Mouse (Mus musculus) midbrain, embryonic 14.5 days (tissue): Measurements from ENCODE around the gene Itpr3. TPM values are rescaled to one million over a fixed set of nuclear protein-coding genes. Genes with fewer than 3 reads are reported as not detected.

Source experiments
- ATAC-seq: fragments of 200-750 bp; cut with Nextera tagmentation; 2 replicates; pipeline ENCODE4 v1.8.0; 2017; ENCODE audit warnings: moderate number of reproducible peaks, moderate library complexity; ENCODE audit not compliant: low FRiP score, low TSS enrichment
- DNase-seq: peaks from one replicate; pipeline ENCODE4 v3.0.0-alpha.2; 2015
- H3K27ac ChIP-seq: fragments of 300-500 bp; sonication (generic); replicated peaks from 2 replicates; pipeline ENCODE4 v1.5.1; 2014; ENCODE audit warnings: mild to moderate bottlenecking, low read depth, low read length, moderate library complexity
- H3K27me3 ChIP-seq: fragments of 300-500 bp; sonication (generic); 2 replicates; pipeline ENCODE4 v1.6.1; 2014; ENCODE audit warnings: low read length, control low read depth, mixed read lengths; ENCODE audit not compliant: control insufficient read depth, insufficient read depth
- H3K36me3 ChIP-seq: fragments of 300-500 bp; sonication (generic); 2 replicates; pipeline ENCODE4 v1.6.1; 2014; ENCODE audit warnings: low read length, control low read depth; ENCODE audit not compliant: control insufficient read depth, insufficient read depth
- H3K4me1 ChIP-seq: fragments of 300-500 bp; sonication (generic); 2 replicates; pipeline ENCODE4 v1.6.1; 2014; ENCODE audit warnings: mild to moderate bottlenecking, antibody characterized with exemption, low read length, control low read depth; ENCODE audit not compliant: control insufficient read depth, insufficient read depth
- H3K4me2 ChIP-seq: fragments of 300-500 bp; sonication (generic); 2 replicates; pipeline ENCODE4 v1.6.1; 2014; ENCODE audit warnings: mild to moderate bottlenecking, low read length, moderate library complexity
- H3K4me3 ChIP-seq: fragments of 300-500 bp; sonication (generic); replicated peaks from 2 replicates; pipeline ENCODE4 v1.5.1; 2014; ENCODE audit warnings: low read depth, low read length
- H3K9ac ChIP-seq: fragments of 300-500 bp; sonication (generic); replicated peaks from 2 replicates; pipeline ENCODE4 v1.6.1; 2014; ENCODE audit warnings: mild to moderate bottlenecking, low read length, moderate library complexity
- H3K9me3 ChIP-seq: fragments of 300-500 bp; sonication (generic); 2 replicates; pipeline ENCODE4 v1.6.1; 2016; ENCODE audit warnings: low read length, control low read depth, mixed read lengths; ENCODE audit not compliant: control insufficient read depth
- WGBS: fragments of 180-500 bp; shearing (Covaris S2); extraction: QIAGEN DNeasy Blood & Tissue Kit; methylation state at CpG from one replicate; pipeline ENCODE4 v1.1.7; 2014; 5-methylcytosine and 5-hydroxymethylcytosine counted together
- microRNA-seq: library from miRNA; unstranded; fragments of <30 nt; microRNA quantifications from one replicate; pipeline ENCODE4, GENCODE M21; 2016
- polyA plus RNA-seq: library from polyadenylated mRNA; unstranded; fragments of >200 nt; fragmentation: Nextera tagmentation; extraction: Ambion mirVana; gene quantifications from 2 replicates; pipeline ENCODE4 v1.2.1, GENCODE M21; 2014

The Itpr3 gene
- polyA plus RNA-seq, 1 experiment from 2014 or later: 0.82 TPM

GRCm38 (mm10) chr17:27169952-27170695 lies 113.0 kb downstream of the Itpr3 start:
- Histone ChIP-seq H3K4me3 (no peak overlapping the region), H3K4me1 (peaks cover under 1% of the 10 kb centered on the region; the same call in 1 of the 2 replicates), H3K9ac (no peak overlapping the region), H3K27me3 (no peaks in the 10 kb centered on the region), H3K9me3 (no peaks in the 10 kb centered on the region), H3K36me3 (no peaks in the 10 kb centered on the region), H3K4me2 (no peak overlapping the region), H3K27ac (no peak overlapping the region)
- no peak for DNase-seq
- 83% methylated on average over 11 of the region's 11 CpGs for whole genome bisulfite sequencing
- ATAC-seq: no peak

- H3K4me3 ChIP-seq: no peak overlapping the region
- H3K27ac ChIP-seq: no peak overlapping the region
- H3K27me3 ChIP-seq: no peaks in the 10 kb centered on the region
- ATAC-seq: no peak
- DNase-seq: no peak
- 83% methylated on average over 5 of the region's 5 CpGs for WGBS
- peaks cover 10% of the 10 kb centered on the region for H3K4me1 ChIP-seq
- no peak overlapping the region for H3K4me2 ChIP-seq
- no peaks in the 10 kb centered on the region for H3K9me3 ChIP-seq
- no peak overlapping the region for H3K9ac ChIP-seq
- no peaks in the 10 kb centered on the region for H3K36me3 ChIP-seq
Observed at GRCm38 (mm10) chr17:27171121-27171520, 114.0 kb downstream of the Itpr3 start.

Small RNA genes within 50 kb of the gene (microRNA-seq; reads per million reads assigned to microRNA genes)
- not detected for gene Mir7677

Other genes starting within 250 kb of the Itpr3 start
- gene Nkx2-5, start 212.3 kb upstream of the Itpr3 start, polyA plus RNA-seq: not detected in 2 replicates
- gene Kifc5b, start 140.2 kb upstream of the Itpr3 start, polyA plus RNA-seq: 1.2 and 2.3 TPM in 2 replicates
- gene Phf1, start 124.3 kb upstream of the Itpr3 start, polyA plus RNA-seq: 18.2 and 24.0 TPM in 2 replicates
- 99.2 and 108 TPM in 2 replicates for gene Cuta, start 117.7 kb upstream of the Itpr3 start, polyA plus RNA-seq
- 5.5 and 9.7 TPM in 2 replicates for gene Syngap1, start 116.1 kb upstream of the Itpr3 start, polyA plus RNA-seq
- 8.7 and 11.3 TPM in 2 replicates for gene Zbtb9, start 84.1 kb upstream of the Itpr3 start, polyA plus RNA-seq
- 5.5 and 5.8 TPM in 2 replicates for gene Bak1, start 28.3 kb upstream of the Itpr3 start, polyA plus RNA-seq
- 353 and 471 TPM in 2 replicates for gene Uqcc2, start 76.6 kb downstream of the Itpr3 start, polyA plus RNA-seq
- 0.20 and 0.36 TPM in 2 replicates for gene Ip6k3, start 110.5 kb downstream of the Itpr3 start, polyA plus RNA-seq
- 20.8 and 30.7 TPM in 2 replicates for gene Lemd2, start 147.2 kb downstream of the Itpr3 start, polyA plus RNA-seq